Mouse (Mus musculus): ENCODE data around the gene Matn3. TPM values are rescaled to one million over a fixed set of nuclear protein-coding genes. Genes with fewer than 3 reads are reported as not detected.

Matn3 gene
- polyA plus RNA-seq, 1 experiment from 2014 or later: 0.18 TPM

- Histone ChIP-seq H3K36me3 (ENCODE audit: control insufficient read depth, insufficient read depth, low read length) (0 out of 2 replicates have a peak, but pooled peaks cover 4% of the 10 kb centered on the region), H3K9ac (ENCODE audit: low read length) (no peak overlapping the region)
- 86% methylated on average over 4 of the region's 4 CpGs for WGBS
Observed at GRCm38 (mm10) chr12:8998318-8998717, 50.6 kb downstream of the Matn3 start.

DNA sequence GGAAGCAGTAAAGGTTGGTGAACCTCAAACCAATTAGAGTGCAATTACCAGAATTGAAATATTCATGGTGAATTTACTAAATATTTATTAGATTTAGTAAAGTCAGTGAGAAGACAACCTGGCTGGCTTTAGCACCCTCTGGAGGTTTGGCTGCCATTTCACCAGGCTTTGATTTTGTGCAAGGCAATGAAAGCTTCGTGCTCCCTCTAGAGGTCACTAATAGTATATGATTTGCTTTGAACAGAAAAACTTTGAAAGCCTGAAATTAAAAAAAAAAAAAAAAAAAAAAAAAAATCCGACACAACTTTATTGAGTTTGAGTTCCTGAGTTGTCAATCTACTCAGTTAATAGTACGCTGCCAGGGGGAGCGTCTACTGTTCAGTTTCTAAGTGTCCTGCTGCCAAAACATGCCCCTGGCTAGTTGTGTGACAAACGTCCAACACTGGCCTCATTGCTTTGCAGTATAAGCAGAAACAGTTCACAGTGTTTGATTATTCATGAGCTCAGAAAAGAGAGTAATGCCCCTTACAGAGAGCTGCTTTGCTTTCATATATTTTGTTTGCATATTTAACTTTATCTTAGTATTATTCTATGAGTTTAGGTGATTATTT, 54.4 kb downstream of the Matn3 start:
- H3K4me2 ChIP-seq (replicated peaks; ENCODE audit: low read depth): no peak overlapping the region
- H3K36me3 ChIP-seq (ENCODE audit: control insufficient read depth, insufficient read depth, low read length): no peaks in the 10 kb centered on the region
- no peaks in the 10 kb centered on the region for H3K9me3 ChIP-seq (ENCODE audit: control insufficient read depth, low read length)
- H3K9ac ChIP-seq (ENCODE audit: low read length): no peak overlapping the region
- ATAC-seq (ENCODE audit: low FRiP score, low TSS enrichment): no peak
- peak; percentile 68 for DNase-seq (ENCODE audit: low spot score)
- H3K4me3 ChIP-seq (ENCODE audit: low read depth, low read length): no peak overlapping the region
- H3K27ac ChIP-seq (replicated peaks): no peak overlapping the region
- no peaks in the 10 kb centered on the region for H3K4me1 ChIP-seq (replicated peaks; ENCODE audit: control insufficient read depth, insufficient read depth)
- H3K27me3 ChIP-seq (ENCODE audit: control insufficient read depth, insufficient read depth, low read length): no peaks in the 10 kb centered on the region
- WGBS: 19% methylated on average over 5 of the region's 5 CpGs
- TF ChIP-seq EP300 (optimal IDR thresholded peaks at IDR 0.05) (no peak), CTCF (IDR thresholded peaks at IDR 0.05; ENCODE audit: low read depth) (peak; percentile 91)

More at GRCm38 (mm10) chr12:8998318-8998717, 50.6 kb downstream of the Matn3 start:
- TF ChIP-seq EP300 (optimal IDR thresholded peaks at IDR 0.05): no peak
- TF ChIP-seq CTCF (IDR thresholded peaks at IDR 0.05; ENCODE audit: low read depth): no peak
- H3K27ac ChIP-seq (replicated peaks): no peak overlapping the region
- no peaks in the 10 kb centered on the region for H3K4me1 ChIP-seq (replicated peaks; ENCODE audit: control insufficient read depth, insufficient read depth)
- DNase-seq (ENCODE audit: low spot score) (no peak), ATAC-seq (ENCODE audit: low FRiP score, low TSS enrichment) (no peak)
- no peaks in the 10 kb centered on the region for H3K9me3 ChIP-seq (ENCODE audit: control insufficient read depth, low read length)
- no peak overlapping the region for H3K4me2 ChIP-seq (replicated peaks; ENCODE audit: low read depth)
- H3K27me3 ChIP-seq (ENCODE audit: control insufficient read depth, insufficient read depth, low read length): no peaks in the 10 kb centered on the region
- H3K4me3 ChIP-seq (ENCODE audit: low read depth, low read length): no peak overlapping the region

DNA sequence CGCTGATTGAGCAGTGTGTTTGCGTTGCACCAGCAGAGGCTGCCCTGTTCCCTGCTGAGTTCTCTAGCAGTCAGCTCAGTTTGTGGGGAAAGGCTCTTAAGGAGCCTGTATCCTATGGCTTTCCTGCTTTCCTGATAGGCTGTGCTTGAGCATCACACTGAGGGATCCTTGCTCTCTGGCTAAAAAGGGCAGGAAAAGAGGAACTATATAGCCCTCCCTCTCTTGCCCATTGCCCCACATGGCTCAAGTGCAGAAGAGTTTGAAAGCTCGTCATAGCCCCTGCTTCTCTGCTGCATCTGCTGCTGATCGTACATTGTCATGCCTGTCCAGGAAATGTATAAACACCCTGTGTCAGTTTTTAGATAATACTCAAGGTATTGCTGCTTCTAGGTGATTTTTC, 59.4 kb downstream of the Matn3 start:
- Histone ChIP-seq H3K4me2 (replicated peaks; ENCODE audit: low read depth) (no peak overlapping the region), H3K4me1 (replicated peaks; ENCODE audit: control insufficient read depth, insufficient read depth) (no peaks in the 10 kb centered on the region), H3K9ac (ENCODE audit: low read length) (no peak overlapping the region), H3K4me3 (ENCODE audit: low read depth, low read length) (no peak overlapping the region), H3K27ac (replicated peaks) (no peak overlapping the region), H3K27me3 (ENCODE audit: control insufficient read depth, insufficient read depth, low read length) (no peaks in the 10 kb centered on the region), H3K9me3 (ENCODE audit: control insufficient read depth, low read length) (no peaks in the 10 kb centered on the region), H3K36me3 (ENCODE audit: control insufficient read depth, insufficient read depth, low read length) (no peaks in the 10 kb centered on the region)
- ATAC-seq (ENCODE audit: low FRiP score, low TSS enrichment): no peak
- DNase-seq (ENCODE audit: low spot score): no peak
- no peak for TF ChIP-seq EP300 (optimal IDR thresholded peaks at IDR 0.05)
- no peak for TF ChIP-seq CTCF (IDR thresholded peaks at IDR 0.05; ENCODE audit: low read depth)
- WGBS: 71% methylated on average over 4 of the region's 4 CpGs

DNA sequence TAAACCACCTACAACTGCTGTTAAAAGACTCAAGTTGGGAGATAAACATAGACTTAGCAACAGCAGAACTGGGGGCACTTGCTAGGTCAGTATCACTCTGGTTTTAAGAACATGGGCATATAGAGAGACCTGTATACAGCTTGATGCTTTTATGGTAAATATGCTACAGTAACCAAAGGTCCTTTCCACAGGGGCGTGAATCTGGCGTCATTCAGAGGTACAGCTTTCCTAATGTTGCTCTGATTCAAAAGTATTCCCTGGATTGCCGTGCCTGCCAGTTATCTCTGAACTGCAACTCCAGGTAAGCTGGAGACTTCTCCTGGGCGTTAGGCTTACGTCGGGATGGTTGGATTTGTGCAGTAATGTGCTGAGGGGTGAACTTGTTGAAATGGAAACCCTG, 60.1 kb downstream of the Matn3 start:
- Histone ChIP-seq H3K27me3 (ENCODE audit: control insufficient read depth, insufficient read depth, low read length) (no peaks in the 10 kb centered on the region), H3K9ac (ENCODE audit: low read length) (no peak overlapping the region), H3K4me3 (ENCODE audit: low read depth, low read length) (no peak overlapping the region), H3K9me3 (ENCODE audit: control insufficient read depth, low read length) (no peaks in the 10 kb centered on the region), H3K36me3 (ENCODE audit: control insufficient read depth, insufficient read depth, low read length) (no peaks in the 10 kb centered on the region), H3K4me1 (replicated peaks; ENCODE audit: control insufficient read depth, insufficient read depth) (no peaks in the 10 kb centered on the region), H3K27ac (replicated peaks) (no peak overlapping the region), H3K4me2 (replicated peaks; ENCODE audit: low read depth) (no peak overlapping the region)
- ATAC-seq (ENCODE audit: low FRiP score, low TSS enrichment): no peak
- no peak for DNase-seq (ENCODE audit: low spot score)
- TF ChIP-seq CTCF (IDR thresholded peaks at IDR 0.05; ENCODE audit: low read depth): no peak
- TF ChIP-seq EP300 (optimal IDR thresholded peaks at IDR 0.05): no peak
- WGBS: 91% methylated on average over 6 of the region's 6 CpGs

DNA sequence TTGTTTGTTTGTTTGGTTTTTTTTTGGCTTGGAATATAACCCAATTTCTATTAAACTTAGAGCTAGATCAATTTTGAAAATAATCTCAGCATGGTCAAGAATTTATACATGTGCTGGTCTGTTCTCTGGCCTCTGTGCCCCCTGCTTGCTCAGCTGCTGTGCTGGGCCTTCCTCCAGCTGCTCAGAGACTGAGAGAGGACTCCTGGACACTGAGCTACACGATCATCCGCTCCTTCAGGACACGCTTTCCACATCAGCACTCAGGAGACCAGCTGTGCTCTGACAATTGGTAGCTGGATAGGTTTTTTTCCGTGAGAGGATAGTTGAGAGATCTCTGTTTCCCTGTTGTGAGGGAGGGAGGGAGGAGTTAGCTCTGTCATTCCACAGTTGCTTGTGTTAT, 62.6 kb downstream of the Matn3 start:
- no peaks in the 10 kb centered on the region for H3K27me3 ChIP-seq (ENCODE audit: control insufficient read depth, insufficient read depth, low read length)
- no peak for TF ChIP-seq EP300 (optimal IDR thresholded peaks at IDR 0.05)
- TF ChIP-seq CTCF (IDR thresholded peaks at IDR 0.05; ENCODE audit: low read depth): no peak
- no peak overlapping the region for H3K27ac ChIP-seq (replicated peaks)
- DNase-seq (ENCODE audit: low spot score) (no peak), ATAC-seq (ENCODE audit: low FRiP score, low TSS enrichment) (no peak)
- no peak overlapping the region for H3K4me3 ChIP-seq (ENCODE audit: low read depth, low read length)
- 56% methylated on average over 4 of the region's 4 CpGs for WGBS
- no peaks in the 10 kb centered on the region for H3K9me3 ChIP-seq (ENCODE audit: control insufficient read depth, low read length)
- no peak overlapping the region for H3K9ac ChIP-seq (ENCODE audit: low read length)
- H3K4me2 ChIP-seq (replicated peaks; ENCODE audit: low read depth): no peak overlapping the region
- H3K36me3 ChIP-seq (ENCODE audit: control insufficient read depth, insufficient read depth, low read length): no peaks in the 10 kb centered on the region
- H3K4me1 ChIP-seq (replicated peaks; ENCODE audit: control insufficient read depth, insufficient read depth): no peaks in the 10 kb centered on the region

DNA sequence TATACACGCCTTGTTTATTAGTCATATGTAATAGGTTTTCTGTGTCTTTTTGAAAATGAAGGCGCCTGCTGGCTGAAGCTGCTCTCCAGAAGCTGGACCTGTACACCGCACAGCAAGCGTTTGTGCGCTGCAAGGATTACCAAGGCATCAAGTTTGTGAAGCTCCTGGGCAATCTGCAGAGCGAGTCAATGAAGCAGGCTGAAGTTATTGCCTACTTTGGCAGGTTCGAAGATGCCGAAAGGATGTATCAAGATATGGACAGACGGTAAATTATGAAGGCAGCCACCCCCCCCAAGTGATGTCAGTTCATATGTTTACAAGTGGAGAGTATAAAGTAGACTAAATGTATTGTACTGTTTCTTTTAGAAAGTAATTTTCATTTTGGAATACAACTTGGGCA, 68.6 kb downstream of the Matn3 start:
- Histone ChIP-seq H3K4me2 (replicated peaks; ENCODE audit: low read depth) (no peak overlapping the region), H3K9ac (ENCODE audit: low read length) (no peak overlapping the region), H3K4me3 (ENCODE audit: low read depth, low read length) (no peak overlapping the region), H3K27me3 (ENCODE audit: control insufficient read depth, insufficient read depth, low read length) (no peaks in the 10 kb centered on the region), H3K36me3 (ENCODE audit: control insufficient read depth, insufficient read depth, low read length) (no peaks in the 10 kb centered on the region), H3K27ac (replicated peaks) (no peak overlapping the region), H3K9me3 (ENCODE audit: control insufficient read depth, low read length) (no peaks in the 10 kb centered on the region), H3K4me1 (replicated peaks; ENCODE audit: control insufficient read depth, insufficient read depth) (no peaks in the 10 kb centered on the region)
- DNase-seq (ENCODE audit: low spot score): no peak
- WGBS: 92% methylated on average over 9 of the region's 9 CpGs
- TF ChIP-seq EP300 (optimal IDR thresholded peaks at IDR 0.05) (no peak), CTCF (IDR thresholded peaks at IDR 0.05; ENCODE audit: low read depth) (no peak)
- ATAC-seq (ENCODE audit: low FRiP score, low TSS enrichment): no peak
